Mouse (Mus musculus): ENCODE data around the gene Lix1l.
A peak's percentile ranks its signal among the peaks of the same experiment; 100 is the strongest.

Lix1l gene

GRCm38 (mm10) chr3:96565105-96565504, 35.8 kb upstream of the Lix1l start:
- no peak for DNase-seq (ENCODE audit: low spot score in 2 of 2)

- no peak for DNase-seq (ENCODE audit: low spot score in 2 of 2)
Measured at GRCm38 (mm10) chr3:96566661-96567450, 34.1 kb upstream of the Lix1l start.

GRCm38 (mm10) chr3:96568605-96569004, 32.3 kb upstream of the Lix1l start:
- no peak for DNase-seq (ENCODE audit: low spot score in 2 of 2)

DNA sequence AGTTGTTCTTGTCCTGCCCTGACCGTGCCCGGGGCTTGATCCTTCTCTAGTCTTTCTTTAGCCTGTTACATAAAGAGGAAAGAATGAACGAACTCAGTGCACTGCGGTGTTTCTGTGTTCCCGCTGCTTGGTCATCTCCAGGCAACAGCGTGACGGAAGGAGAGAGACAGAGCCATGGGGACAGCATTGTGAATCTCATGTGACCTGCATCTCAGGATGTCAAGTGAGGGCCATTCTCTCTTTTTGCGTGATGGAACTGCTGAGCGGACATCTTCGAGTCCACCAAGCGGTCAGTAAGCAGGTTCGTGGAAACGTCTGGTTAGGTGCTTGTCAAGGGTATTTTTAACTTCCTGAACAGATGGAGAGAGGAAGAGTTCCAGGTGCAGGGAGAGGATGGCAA, 31.4 kb upstream of the Lix1l start:
- DNase-seq (ENCODE audit: low spot score in 2 of 2), result no peak

GRCm38 (mm10) chr3:96569966-96570605, 30.9 kb upstream of the Lix1l start:
- DNase-seq (ENCODE audit: low spot score in 2 of 2), result no peak

DNA sequence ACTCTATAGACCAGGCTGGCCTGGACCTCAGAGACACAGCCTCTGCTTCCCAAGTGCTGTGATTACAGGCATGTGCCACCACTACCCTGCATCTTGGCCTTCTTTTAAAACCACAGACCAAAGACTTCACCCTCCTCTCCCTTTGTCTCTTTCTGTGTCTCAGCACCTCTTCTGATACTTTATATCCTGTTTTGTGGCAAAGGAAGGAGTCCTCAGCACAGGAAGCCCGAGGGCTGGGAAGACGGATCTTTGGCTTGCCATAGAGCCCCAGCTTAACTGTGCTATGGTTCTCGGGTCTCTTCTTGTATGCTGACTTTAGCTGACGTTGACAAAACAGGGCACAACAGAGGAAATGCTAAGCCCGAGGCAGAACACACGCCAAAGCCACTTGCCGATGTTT, 30.3 kb upstream of the Lix1l start:
- no peak for DNase-seq (ENCODE audit: low spot score in 2 of 2)

GRCm38 (mm10) chr3:96571336-96571735, 29.6 kb upstream of the Lix1l start:
- DNase-seq (ENCODE audit: low spot score in 2 of 2), result no peak

DNA sequence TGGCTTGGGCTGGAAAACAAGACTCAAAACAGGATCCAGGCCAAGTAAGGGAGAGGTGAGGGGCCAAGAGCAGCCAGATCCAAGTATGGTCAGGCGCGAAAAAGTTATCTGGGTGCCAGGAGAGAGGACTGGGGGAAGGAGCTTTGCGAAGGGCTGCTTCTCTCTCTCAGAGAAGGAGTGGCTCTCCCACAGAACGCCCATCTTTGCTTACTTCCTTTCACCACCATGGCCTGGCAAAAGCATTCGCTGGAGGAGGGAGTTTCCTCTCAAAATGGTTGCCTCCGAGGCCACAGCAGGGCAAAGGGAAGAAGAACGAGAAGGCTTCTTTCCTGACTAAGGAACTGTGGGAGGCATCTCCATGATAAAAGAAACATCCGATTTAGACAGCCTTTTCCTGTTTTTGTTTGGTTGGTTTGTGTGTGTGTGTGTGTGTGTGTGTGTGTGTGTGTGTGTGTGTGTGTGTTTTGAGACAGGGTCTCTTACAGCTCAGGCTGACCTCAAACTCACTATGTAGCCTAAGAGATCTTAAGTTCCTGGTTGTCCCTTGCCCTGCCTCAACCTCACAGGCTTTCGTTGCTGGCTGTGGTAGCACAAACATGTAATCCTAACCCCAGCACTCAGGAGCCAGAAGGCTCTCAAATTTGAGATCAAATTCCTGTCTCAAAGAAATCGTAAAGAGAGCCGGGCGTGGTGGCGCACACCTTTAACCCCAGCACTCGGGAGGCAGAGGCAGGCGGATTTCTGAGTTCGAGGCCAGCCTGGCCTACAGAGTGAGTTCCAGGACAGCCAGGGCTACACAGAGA, 28.9 kb upstream of the Lix1l start:
- DNase-seq (ENCODE audit: low spot score in 2 of 2), result no peak

DNA sequence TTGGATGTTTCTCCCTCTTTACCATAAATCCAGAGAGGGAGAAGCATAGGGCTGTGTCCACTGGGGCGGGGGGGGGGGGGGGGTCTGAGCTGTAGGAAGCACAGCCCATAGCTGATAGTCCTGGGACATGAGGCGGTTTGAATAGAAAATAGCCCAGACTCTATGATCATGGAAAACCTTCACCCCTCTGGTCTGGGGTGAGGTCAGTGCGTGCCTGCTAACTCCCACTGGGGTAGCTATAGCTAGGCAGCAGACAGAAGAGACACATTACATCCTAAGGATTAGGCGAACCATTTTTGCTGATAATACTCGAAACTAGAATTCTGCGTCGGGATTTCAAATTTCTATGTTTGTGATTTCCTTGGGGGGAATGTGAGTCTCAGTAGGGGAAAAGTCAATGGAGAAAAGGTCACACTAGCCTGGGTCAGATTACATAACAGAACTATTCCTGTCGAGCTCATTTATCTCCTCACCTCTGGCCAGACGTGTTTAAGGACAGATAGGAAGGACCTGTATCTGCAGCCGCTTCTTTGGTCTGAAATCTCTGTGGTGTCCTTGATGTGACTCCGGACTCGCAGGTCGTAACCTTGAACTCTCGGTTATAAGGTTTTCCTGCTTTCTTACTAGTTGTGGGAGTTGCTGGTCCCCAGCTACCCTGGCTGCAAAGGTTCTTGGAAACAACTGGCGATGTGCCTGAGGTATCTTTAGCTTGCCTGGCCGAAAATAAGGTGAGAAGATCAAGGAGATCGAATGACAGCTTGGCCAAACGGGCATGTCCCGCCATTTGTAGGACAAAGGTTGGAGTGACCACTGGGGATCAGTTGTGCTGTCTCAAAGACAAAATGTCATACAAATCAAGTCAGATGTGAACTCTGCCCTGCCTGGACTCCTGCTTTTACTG, 27.1 kb upstream of the Lix1l start:
- DNase-seq (ENCODE audit: low spot score in 2 of 2), result no peak

- no peak for DNase-seq (ENCODE audit: low spot score in 2 of 2)
Measured at GRCm38 (mm10) chr3:96575272-96575984, 25.5 kb upstream of the Lix1l start.

DNA sequence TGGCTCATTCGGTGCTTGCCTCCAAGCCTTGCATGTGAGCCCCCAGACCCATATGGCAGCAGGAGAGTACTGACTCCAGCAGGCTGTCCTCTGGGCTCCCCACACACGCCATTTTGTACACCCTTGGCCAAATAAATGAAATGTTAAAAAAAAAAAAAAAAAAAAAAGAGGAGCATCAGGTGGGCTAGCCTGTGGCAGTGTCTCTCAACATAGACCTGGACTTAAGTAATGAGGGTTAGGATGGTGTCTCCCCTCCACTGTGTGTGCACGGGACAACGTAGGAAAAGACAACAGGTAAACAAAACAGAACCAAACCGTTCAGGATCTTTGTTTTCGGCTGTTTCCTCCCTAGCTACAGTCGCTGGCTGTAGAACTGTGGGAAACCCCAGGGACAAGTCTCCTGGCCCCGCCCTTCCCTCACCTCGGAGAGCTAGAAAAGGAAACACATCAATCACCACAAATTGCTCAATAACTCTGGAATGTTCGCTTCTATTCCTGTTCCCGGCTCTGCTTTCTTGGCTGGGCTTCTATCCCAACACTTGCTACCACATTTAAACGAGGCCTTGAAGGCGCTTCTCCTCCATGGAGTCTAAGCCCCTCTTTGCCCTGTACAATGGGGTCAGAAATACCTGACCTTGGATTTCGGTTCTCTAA, 24.8 kb upstream of the Lix1l start:
- DNase-seq (ENCODE audit: low spot score in 2 of 2), result no peak

GRCm38 (mm10) chr3:96576690-96577541, 24.0 kb upstream of the Lix1l start, which contains the start of gene Gm16253:
TSS of gene Gm16253 (plus strand) at chr3:96576984.
- peak; percentile 75 to 86 for DNase-seq (ENCODE audit: low spot score in 2 of 2)

DNA sequence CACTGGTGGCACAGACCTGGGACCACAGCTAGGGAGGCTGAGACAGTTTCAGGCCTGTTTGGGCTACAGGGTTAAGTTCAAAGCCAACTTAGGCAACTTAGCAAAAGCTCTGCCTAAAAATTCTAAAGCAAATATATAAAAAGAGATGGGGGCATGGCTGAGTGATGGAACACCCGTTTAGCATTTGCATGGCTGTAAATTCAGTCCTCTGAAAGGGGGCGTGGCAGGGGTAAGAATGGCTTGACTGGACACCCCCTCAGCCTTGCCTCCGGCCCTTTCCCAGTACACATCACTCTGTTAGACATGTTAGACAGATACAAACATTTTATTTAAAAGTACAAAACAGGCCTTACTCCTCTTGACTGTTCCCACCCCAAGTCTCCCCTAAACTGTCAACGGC, 23.4 kb upstream of the Lix1l start:
- DNase-seq (ENCODE audit: low spot score in 2 of 2), result no peak

GRCm38 (mm10) chr3:96578561-96579238, 22.2 kb upstream of the Lix1l start:
- no peak for DNase-seq (ENCODE audit: low spot score in 2 of 2)

- no peak for DNase-seq (ENCODE audit: low spot score in 2 of 2)
Measured at GRCm38 (mm10) chr3:96579239-96579750, 21.7 kb upstream of the Lix1l start.

DNA sequence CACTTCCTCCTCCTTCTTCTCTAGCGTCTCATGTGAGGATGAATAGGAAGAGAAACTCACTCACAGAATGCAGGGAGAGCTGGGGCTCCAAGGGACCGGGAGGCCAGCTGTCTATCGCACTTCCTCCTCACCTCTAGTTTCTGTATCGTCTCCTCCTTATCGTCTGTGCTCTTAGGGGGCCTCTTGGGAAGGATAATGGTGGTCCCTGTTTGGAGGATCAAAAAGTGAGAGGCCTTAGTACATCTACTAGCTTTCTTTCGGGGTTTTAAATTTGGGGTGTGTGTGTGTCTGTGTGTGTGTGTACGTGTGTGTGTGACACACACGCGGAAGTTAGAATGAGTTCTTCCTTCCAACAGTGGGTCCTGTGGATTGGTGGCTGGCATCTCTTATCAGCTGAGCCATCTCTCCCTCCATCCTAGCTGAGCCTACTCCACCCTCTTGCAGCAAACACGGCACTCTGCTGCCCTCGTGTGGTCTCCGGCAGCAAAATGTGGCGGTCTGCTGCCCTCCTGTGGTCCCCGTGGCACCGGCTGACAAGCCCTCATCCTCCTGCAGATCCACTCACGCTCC, 21.0 kb upstream of the Lix1l start:
- DNase-seq (ENCODE audit: low spot score in 2 of 2), result peak; percentile 78 to 85

GRCm38 (mm10) chr3:96581141-96581540, 19.8 kb upstream of the Lix1l start:
- DNase-seq (ENCODE audit: low spot score in 2 of 2), result no peak
